Mouse (Mus musculus): ENCODE measurements around the gene Gm42957.
"Not testable (repeated sequence)": the region's sequence is repeated elsewhere in the genome, so short reads cannot be mapped to it uniquely, and the experiment has no call there.

Gene Gm42957

GRCm38 (mm10) chr3:96623201-96623600 is 12.1 kb upstream of the Gm42957 start:
- no peak for DNase-seq

- peak; percentile 97 to 98 for DNase-seq
Measured at GRCm38 (mm10) chr3:96629729-96630600, 5.3 kb upstream of the Gm42957 start, which contains the start of gene Rbm8a. Rbm8a (plus strand) TSS chr3:96629933.

- DNase-seq: no peak
Measured at GRCm38 (mm10) chr3:96632058-96632457, 3.2 kb upstream of the Gm42957 start.

GRCm38 (mm10) chr3:96634015-96634414 is 1.3 kb upstream of the Gm42957 start:
- no peak for DNase-seq

- DNase-seq: no peak
Measured at GRCm38 (mm10) chr3:96635906-96636305, 632 bp downstream of the Gm42957 start.

GRCm38 (mm10) chr3:96636448-96636847 is 1.2 kb downstream of the Gm42957 start:
- peak in 1 of 2 experiments; percentile 10 for DNase-seq

- peak; percentile 65 to 78 for DNase-seq
Measured at GRCm38 (mm10) chr3:96639219-96639618, 3.9 kb downstream of the Gm42957 start.

- DNase-seq: peak; percentile 66 to 82
Measured at GRCm38 (mm10) chr3:96645018-96645649, 9.9 kb downstream of the Gm42957 start, which contains the start of gene Itga10. Itga10 (plus strand) TSS chr3:96645584.

- no peak for DNase-seq
Measured at GRCm38 (mm10) chr3:96647365-96647764, 12.1 kb downstream of the Gm42957 start.

- DNase-seq: no peak
Measured at GRCm38 (mm10) chr3:96660901-96661300, 25.6 kb downstream of the Gm42957 start.

GRCm38 (mm10) chr3:96662731-96663316 is 27.6 kb downstream of the Gm42957 start:
- DNase-seq: peak; percentile 43 to 53

GRCm38 (mm10) chr3:96663432-96664239 is 28.4 kb downstream of the Gm42957 start:
- peak; percentile 95 to 97 for DNase-seq

GRCm38 (mm10) chr3:96665732-96666363 is 30.6 kb downstream of the Gm42957 start:
- not testable (repeated sequence) for DNase-seq

- DNase-seq: no peak
Measured at GRCm38 (mm10) chr3:96666916-96667315, 31.6 kb downstream of the Gm42957 start.

GRCm38 (mm10) chr3:96667316-96667715 is 32.0 kb downstream of the Gm42957 start:
- DNase-seq: peak in 1 of 2 experiments; percentile 44

GRCm38 (mm10) chr3:96668424-96669067 is 33.3 kb downstream of the Gm42957 start:
- no peak for DNase-seq

- peak; percentile 83 to 89 for DNase-seq
Measured at GRCm38 (mm10) chr3:96669727-96670468, 34.6 kb downstream of the Gm42957 start, which contains the start of gene Ankrd35. Ankrd35 (plus strand) TSS chr3:96670131.

GRCm38 (mm10) chr3:96671519-96671918 is 36.2 kb downstream of the Gm42957 start:
- no peak for DNase-seq

GRCm38 (mm10) chr3:96673514-96673913 is 38.2 kb downstream of the Gm42957 start:
- no peak for DNase-seq

- no peak for DNase-seq
Measured at GRCm38 (mm10) chr3:96674442-96674841, 39.2 kb downstream of the Gm42957 start.

- DNase-seq: no peak
Measured at GRCm38 (mm10) chr3:96675171-96675570, 39.9 kb downstream of the Gm42957 start.
